Mouse (Mus musculus): ENCODE measurements around the gene Aoah. TPM values are rescaled to one million over a fixed set of nuclear protein-coding genes. Genes with fewer than 3 reads are reported as not detected.

Gene Aoah
- polyA plus RNA-seq, 2 experiments: 1.3 to 1.6 TPM

GRCm38 (mm10) chr13:21005642-21006320 is 211.9 kb downstream of the Aoah start:
- no peak overlapping the region for H3K4me2 ChIP-seq (ENCODE audit: low read depth)
- no peak overlapping the region for H3K4me3 ChIP-seq (ENCODE audit: insufficient read depth in 1 of 2, low read depth in 2 of 2, low read length in 2 of 2)
- no peaks in the 10 kb centered on the region for H3K36me3 ChIP-seq (replicated peaks; ENCODE audit: control insufficient read depth, insufficient read depth, low read depth)
- no peak overlapping the region for H3K27ac ChIP-seq
- ATAC-seq (ENCODE audit: insufficient read depth) (no peak), DNase-seq (ENCODE audit: low read depth in 3 of 3, low spot score in 3 of 3) (no peak)
- no peaks in the 10 kb centered on the region for H3K27me3 ChIP-seq (ENCODE audit: control insufficient read depth, insufficient read depth, low read length)
- no peak overlapping the region for H3K9ac ChIP-seq (replicated peaks)
- no peaks in the 10 kb centered on the region for H3K4me1 ChIP-seq (replicated peaks; ENCODE audit: control insufficient read depth in 2 of 2, insufficient read depth in 2 of 2, low read length in 1 of 2)
- H3K9me3 ChIP-seq (ENCODE audit: control insufficient read depth, low read length): no peaks in the 10 kb centered on the region
- 72% methylated on average over 5 of the region's 5 CpGs for WGBS (ENCODE audit: insufficient replicate concordance)
- TF ChIP-seq EP300 (IDR thresholded peaks at IDR 0.05; ENCODE audit: low read depth) (no peak), CTCF (IDR thresholded peaks at IDR 0.05; ENCODE audit: low read depth) (no peak)

DNA sequence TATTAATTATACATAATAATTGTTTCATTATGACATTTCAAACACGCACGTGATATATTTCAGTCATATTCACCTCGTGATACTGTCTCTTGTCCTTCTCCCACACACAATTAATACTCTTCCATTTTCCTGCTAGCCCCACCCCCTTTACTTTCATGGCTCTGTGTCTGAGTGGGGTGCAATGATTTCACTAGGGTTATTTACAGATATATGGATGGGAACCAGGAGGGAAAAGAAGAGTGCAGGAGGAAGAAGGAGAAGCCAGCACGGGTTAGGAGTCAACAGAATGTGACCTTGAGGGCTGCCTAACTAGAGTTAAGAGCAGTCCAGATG is 212.4 kb downstream of the Aoah start:
- 61% methylated on average over 4 of the region's 4 CpGs for WGBS (ENCODE audit: insufficient replicate concordance)
- Histone ChIP-seq H3K27ac (no peak overlapping the region), H3K4me3 (ENCODE audit: insufficient read depth in 1 of 2, low read depth in 2 of 2, low read length in 2 of 2) (no peak overlapping the region), H3K9me3 (ENCODE audit: control insufficient read depth, low read length) (no peaks in the 10 kb centered on the region), H3K4me1 (replicated peaks; ENCODE audit: control insufficient read depth in 2 of 2, insufficient read depth in 2 of 2, low read length in 1 of 2) (no peaks in the 10 kb centered on the region), H3K27me3 (ENCODE audit: control insufficient read depth, insufficient read depth, low read length) (no peaks in the 10 kb centered on the region), H3K36me3 (replicated peaks; ENCODE audit: control insufficient read depth, insufficient read depth, low read depth) (no peaks in the 10 kb centered on the region), H3K9ac (replicated peaks) (no peak overlapping the region), H3K4me2 (ENCODE audit: low read depth) (no peak overlapping the region)
- DNase-seq (ENCODE audit: low read depth in 3 of 3, low spot score in 3 of 3): no peak
- no peak for ATAC-seq (ENCODE audit: insufficient read depth)
- TF ChIP-seq CTCF (IDR thresholded peaks at IDR 0.05; ENCODE audit: low read depth): no peak
- TF ChIP-seq EP300 (IDR thresholded peaks at IDR 0.05; ENCODE audit: low read depth): no peak

DNA sequence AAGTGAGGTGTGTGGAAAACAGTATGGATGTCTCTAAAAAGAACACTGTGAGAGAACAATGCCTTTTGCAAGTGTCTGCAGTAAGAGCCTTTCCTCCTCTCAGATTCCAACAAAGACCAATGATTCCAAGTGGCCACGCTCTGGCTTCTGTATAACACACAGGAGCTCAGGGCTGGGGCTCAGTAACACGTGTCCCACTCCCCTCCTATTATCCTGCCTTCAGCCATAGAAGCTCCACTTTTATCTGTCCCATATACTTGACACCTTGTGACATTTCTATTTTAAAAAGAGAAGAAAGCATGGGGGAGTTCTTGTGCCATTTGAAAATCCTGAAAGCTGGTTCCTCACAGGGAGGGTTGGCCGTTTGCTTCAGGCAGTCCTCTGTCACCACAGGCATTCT is 219.7 kb downstream of the Aoah start:
- Histone ChIP-seq H3K4me1 (replicated peaks; ENCODE audit: control insufficient read depth in 2 of 2, insufficient read depth in 2 of 2, low read length in 1 of 2) (no peaks in the 10 kb centered on the region), H3K9ac (replicated peaks) (no peak overlapping the region), H3K9me3 (ENCODE audit: control insufficient read depth, low read length) (no peaks in the 10 kb centered on the region), H3K27ac (no peak overlapping the region), H3K36me3 (replicated peaks; ENCODE audit: control insufficient read depth, insufficient read depth, low read depth) (no peaks in the 10 kb centered on the region), H3K4me3 (ENCODE audit: insufficient read depth in 1 of 2, low read depth in 2 of 2, low read length in 2 of 2) (no peak overlapping the region), H3K4me2 (ENCODE audit: low read depth) (no peak overlapping the region), H3K27me3 (ENCODE audit: control insufficient read depth, insufficient read depth, low read length) (no peaks in the 10 kb centered on the region)
- DNase-seq (ENCODE audit: low read depth in 3 of 3, low spot score in 3 of 3) (no peak), ATAC-seq (ENCODE audit: insufficient read depth) (no peak)
- TF ChIP-seq CTCF (IDR thresholded peaks at IDR 0.05; ENCODE audit: low read depth): no peak
- no peak for TF ChIP-seq EP300 (IDR thresholded peaks at IDR 0.05; ENCODE audit: low read depth)
- 40% methylated on average over 3 of the region's 3 CpGs for WGBS (ENCODE audit: insufficient replicate concordance)

DNA sequence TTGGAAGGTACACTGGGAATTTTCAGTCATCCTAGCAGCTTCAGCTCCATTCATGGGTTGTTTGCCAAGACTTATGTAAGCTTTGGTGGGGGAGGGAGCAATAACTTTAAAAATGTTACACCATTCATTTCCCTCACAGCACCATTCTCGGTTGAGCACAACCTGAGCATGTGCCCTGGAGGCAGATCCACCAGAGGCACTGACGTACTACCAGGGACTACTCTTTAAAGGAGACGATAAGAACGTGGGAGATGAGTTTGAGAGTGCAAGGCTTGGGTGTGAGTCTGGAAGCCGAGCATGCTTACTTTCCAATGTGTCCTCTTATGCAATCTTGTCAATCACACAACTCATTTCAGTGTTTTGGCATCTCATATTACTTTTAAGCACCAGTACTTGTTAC is 230.9 kb downstream of the Aoah start:
- Histone ChIP-seq H3K27ac (no peak overlapping the region), H3K4me3 (ENCODE audit: insufficient read depth in 1 of 2, low read depth in 2 of 2, low read length in 2 of 2) (no peak overlapping the region), H3K36me3 (replicated peaks; ENCODE audit: control insufficient read depth, insufficient read depth, low read depth) (no peaks in the 10 kb centered on the region), H3K9ac (replicated peaks) (no peak overlapping the region), H3K4me2 (ENCODE audit: low read depth) (no peak overlapping the region), H3K4me1 (replicated peaks; ENCODE audit: control insufficient read depth in 2 of 2, insufficient read depth in 2 of 2, low read length in 1 of 2) (no peaks in the 10 kb centered on the region), H3K27me3 (ENCODE audit: control insufficient read depth, insufficient read depth, low read length) (no peaks in the 10 kb centered on the region), H3K9me3 (ENCODE audit: control insufficient read depth, low read length) (no peaks in the 10 kb centered on the region)
- ATAC-seq (ENCODE audit: insufficient read depth) (no peak), DNase-seq (ENCODE audit: low read depth in 3 of 3, low spot score in 3 of 3) (no peak)
- TF ChIP-seq EP300 (IDR thresholded peaks at IDR 0.05; ENCODE audit: low read depth) (no peak), CTCF (IDR thresholded peaks at IDR 0.05; ENCODE audit: low read depth) (no peak)
- WGBS (ENCODE audit: insufficient replicate concordance): 60% methylated on average over 5 of the region's 5 CpGs

DNA sequence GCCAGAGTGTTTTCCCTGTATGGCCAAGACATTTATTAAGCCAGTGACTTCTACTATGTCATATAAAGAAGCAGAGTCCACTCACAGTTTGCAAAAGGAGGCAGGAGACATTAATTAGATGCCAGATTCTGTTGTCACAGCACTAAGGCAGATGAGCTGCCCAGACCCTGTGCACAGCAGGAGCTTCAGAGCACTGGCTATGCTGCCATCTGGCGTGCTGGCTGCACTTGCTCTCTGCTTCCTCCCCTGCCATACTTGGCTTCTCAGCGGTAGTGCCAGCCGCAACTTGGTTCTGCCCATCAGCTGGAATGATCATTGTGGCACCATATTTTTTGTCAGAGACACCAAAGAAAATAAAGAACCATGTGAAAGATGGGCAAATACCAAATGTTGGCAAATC is 239.3 kb downstream of the Aoah start:
- Histone ChIP-seq H3K9ac (replicated peaks) (no peak overlapping the region), H3K4me2 (ENCODE audit: low read depth) (no peak overlapping the region), H3K27me3 (ENCODE audit: control insufficient read depth, insufficient read depth, low read length) (no peaks in the 10 kb centered on the region), H3K36me3 (replicated peaks; ENCODE audit: control insufficient read depth, insufficient read depth, low read depth) (no peaks in the 10 kb centered on the region), H3K9me3 (ENCODE audit: control insufficient read depth, low read length) (no peaks in the 10 kb centered on the region), H3K27ac (no peak overlapping the region), H3K4me1 (replicated peaks; ENCODE audit: control insufficient read depth in 2 of 2, insufficient read depth in 2 of 2, low read length in 1 of 2) (no peaks in the 10 kb centered on the region), H3K4me3 (ENCODE audit: insufficient read depth in 1 of 2, low read depth in 2 of 2, low read length in 2 of 2) (no peak overlapping the region)
- WGBS (ENCODE audit: insufficient replicate concordance): 57% methylated on average over 3 of the region's 3 CpGs
- no peak for TF ChIP-seq EP300 (IDR thresholded peaks at IDR 0.05; ENCODE audit: low read depth)
- no peak for TF ChIP-seq CTCF (IDR thresholded peaks at IDR 0.05; ENCODE audit: low read depth)
- DNase-seq (ENCODE audit: low read depth in 3 of 3, low spot score in 3 of 3) (no peak), ATAC-seq (ENCODE audit: insufficient read depth) (no peak)
